Mouse (Mus musculus) limb, embryonic 11.5 days (tissue): ENCODE results near the gene Rbm10. TPM values are rescaled to one million over a fixed set of nuclear protein-coding genes. Genes with fewer than 3 reads are reported as not detected.

Source experiments
- ATAC-seq: fragments of 200-750 bp; cut with Nextera tagmentation; 2 replicates; pipeline ENCODE4 v1.8.0; 2017; ENCODE audit warnings: low read depth; ENCODE audit not compliant: insufficient number of reproducible peaks, low FRiP score, low TSS enrichment
- DNase-seq: peaks from one replicate; pipeline ENCODE4 v3.0.0-alpha.2; 2015; ENCODE audit warnings: low spot score
- H3K27ac ChIP-seq: fragments of 300-500 bp; sonication (generic); replicated peaks from 2 replicates; pipeline ENCODE4 v1.5.1; 2014; ENCODE audit warnings: low read depth, mild to moderate bottlenecking, low read length
- H3K27me3 ChIP-seq: fragments of 300-500 bp; sonication (generic); 2 replicates; pipeline ENCODE4 v1.6.1; 2014; ENCODE audit warnings: mild to moderate bottlenecking, low read length, mixed read lengths; ENCODE audit not compliant: control insufficient read depth, insufficient read depth
- H3K36me3 ChIP-seq: fragments of 300-500 bp; sonication (generic); 2 replicates; pipeline ENCODE4 v1.6.1; 2014; ENCODE audit warnings: mild to moderate bottlenecking, low read length, moderate library complexity, mixed read lengths; ENCODE audit not compliant: control insufficient read depth, insufficient read depth
- H3K4me1 ChIP-seq: fragments of 300-500 bp; sonication (generic); 2 replicates; pipeline ENCODE4 v1.6.1; 2014; ENCODE audit warnings: low read length, mixed read lengths; ENCODE audit not compliant: control insufficient read depth, insufficient read depth
- H3K4me2 ChIP-seq: fragments of 300-500 bp; sonication (generic); 2 replicates; pipeline ENCODE4 v1.6.1; 2014; ENCODE audit warnings: low read depth, mild to moderate bottlenecking, moderate library complexity; ENCODE audit not compliant: severe bottlenecking
- H3K4me3 ChIP-seq: fragments of 300-500 bp; sonication (generic); 2 replicates; pipeline ENCODE4 v1.5.1; 2014; ENCODE audit warnings: low read depth, low read length
- H3K9ac ChIP-seq: fragments of 300-500 bp; sonication (generic); 2 replicates; pipeline ENCODE4 v1.6.1; 2014; ENCODE audit warnings: mild to moderate bottlenecking, low read length
- H3K9me3 ChIP-seq: fragments of 300-500 bp; sonication (generic); 2 replicates; pipeline ENCODE4 v1.6.1; 2016; ENCODE audit warnings: low read length; ENCODE audit not compliant: control insufficient read depth
- WGBS: fragments of 180-500 bp; shearing (Covaris S2); extraction: QIAGEN DNeasy Blood & Tissue Kit; methylation state at CpG from one replicate; pipeline ENCODE4 v1.1.7; 2014; 5-methylcytosine and 5-hydroxymethylcytosine counted together
- polyA plus RNA-seq: library from polyadenylated mRNA; unstranded; fragments of >200 nt; fragmentation: Nextera tagmentation; extraction: Ambion mirVana; gene quantifications from 2 replicates; pipeline ENCODE4 v1.2.1, GENCODE M21; 2014

Rbm10 gene
- polyA plus RNA-seq, 1 experiment from 2014 or later: 80.1 TPM

- peak within 1 kb of the TSS; percentile 53 for H3K4me2 ChIP-seq
- peak within 1 kb of the TSS; percentile 95 for H3K27ac ChIP-seq
- no peaks in the 10 kb centered on the region for H3K36me3 ChIP-seq
- H3K27me3 ChIP-seq: no peaks in the 10 kb centered on the region
- H3K4me3 ChIP-seq: peak within 1 kb of the TSS; percentile 48
- ATAC-seq: peak; percentile 94
- no peaks in the 10 kb centered on the region for H3K4me1 ChIP-seq
- H3K9me3 ChIP-seq: no peaks in the 10 kb centered on the region
- peak within 1 kb of the TSS; percentile 81 for H3K9ac ChIP-seq
- 20% methylated on average over 16 of the region's 16 CpGs for WGBS
- peak; percentile 80 for DNase-seq
Measured at GRCm38 (mm10) chrX:20687519-20688067, 70.3 kb downstream of the Rbm10 start, which contains the start of gene Cdk16. Cdk16 (plus strand) TSS chrX:20687954.

DNA sequence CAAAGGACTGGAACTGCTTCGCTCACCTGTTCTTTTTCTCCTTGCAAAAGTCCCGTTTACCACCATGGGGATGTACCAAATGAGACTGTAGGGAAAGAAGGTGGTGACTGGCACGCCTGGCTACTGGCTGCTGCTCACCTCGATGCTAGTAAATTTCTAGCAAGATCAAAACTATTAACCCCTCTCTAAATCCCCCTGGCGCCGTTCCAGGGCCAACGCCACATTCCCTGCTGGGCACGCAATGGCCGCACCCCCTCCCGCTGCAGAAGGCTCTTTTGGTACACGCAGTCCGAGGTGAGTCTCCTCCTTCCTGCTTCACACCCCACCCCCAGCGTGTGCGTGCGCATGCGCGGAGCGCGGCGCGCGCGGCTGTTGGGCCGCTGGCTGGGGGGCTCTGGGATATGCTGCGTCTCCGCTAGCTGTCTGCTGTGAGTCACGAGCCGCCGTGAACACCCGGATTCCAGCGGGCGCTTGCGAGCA lies 70.8 kb downstream of the Rbm10 start:
- ATAC-seq (peak; percentile 87), DNase-seq (peak; percentile 80)
- Histone ChIP-seq H3K27ac (peak overlapping the region; percentile 95), H3K4me1 (no peaks in the 10 kb centered on the region), H3K4me3 (peak overlapping the region; percentile 48), H3K4me2 (peak overlapping the region; percentile 53), H3K27me3 (no peaks in the 10 kb centered on the region), H3K9ac (peak overlapping the region; percentile 81), H3K9me3 (no peaks in the 10 kb centered on the region), H3K36me3 (no peaks in the 10 kb centered on the region)
- WGBS: 18% methylated on average over 33 of the region's 33 CpGs

DNA sequence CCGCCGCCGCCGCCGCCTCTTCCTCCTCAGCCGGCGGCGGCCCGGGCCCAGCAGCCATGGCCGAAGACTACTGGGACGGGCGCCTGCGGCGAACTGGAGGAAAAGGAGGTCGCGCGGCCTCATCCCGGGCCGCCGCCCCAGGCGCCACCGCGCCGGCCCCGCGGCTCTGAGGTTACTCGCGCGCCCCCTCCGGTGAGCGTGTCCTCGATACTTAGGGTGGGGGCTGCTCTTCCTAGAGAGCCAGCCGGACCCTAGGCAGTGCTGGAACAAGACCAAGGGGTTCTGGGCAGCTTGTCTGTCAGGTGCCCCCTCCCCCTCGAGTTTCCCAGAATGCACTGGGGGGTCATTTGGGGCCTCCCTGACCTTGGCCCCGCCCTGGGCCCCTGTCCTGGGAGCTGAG lies 71.3 kb downstream of the Rbm10 start:
- Histone ChIP-seq H3K9me3 (no peaks in the 10 kb centered on the region), H3K27me3 (no peaks in the 10 kb centered on the region), H3K4me2 (peak overlapping the region; percentile 53), H3K9ac (peak overlapping the region; percentile 81), H3K36me3 (no peaks in the 10 kb centered on the region), H3K4me1 (no peaks in the 10 kb centered on the region), H3K4me3 (peak overlapping the region; percentile 48), H3K27ac (peak overlapping the region; percentile 95)
- 10% methylated on average over 21 of the region's 35 CpGs for WGBS
- DNase-seq (peak; percentile 70), ATAC-seq (peak; percentile 70)

- Histone ChIP-seq H3K4me1 (no peaks in the 10 kb centered on the region), H3K27me3 (no peaks in the 10 kb centered on the region), H3K27ac (no peak overlapping the region), H3K9me3 (no peaks in the 10 kb centered on the region), H3K9ac (no peak overlapping the region), H3K4me3 (no peak overlapping the region), H3K36me3 (0 out of 2 replicates have a peak, but pooled peaks cover 4% of the 10 kb centered on the region), H3K4me2 (no peak overlapping the region)
- ATAC-seq (no peak), DNase-seq (no peak)
- WGBS: 82% methylated on average over 3 of the region's 3 CpGs
Measured at GRCm38 (mm10) chrX:20691566-20691965, 74.3 kb downstream of the Rbm10 start.

DNA sequence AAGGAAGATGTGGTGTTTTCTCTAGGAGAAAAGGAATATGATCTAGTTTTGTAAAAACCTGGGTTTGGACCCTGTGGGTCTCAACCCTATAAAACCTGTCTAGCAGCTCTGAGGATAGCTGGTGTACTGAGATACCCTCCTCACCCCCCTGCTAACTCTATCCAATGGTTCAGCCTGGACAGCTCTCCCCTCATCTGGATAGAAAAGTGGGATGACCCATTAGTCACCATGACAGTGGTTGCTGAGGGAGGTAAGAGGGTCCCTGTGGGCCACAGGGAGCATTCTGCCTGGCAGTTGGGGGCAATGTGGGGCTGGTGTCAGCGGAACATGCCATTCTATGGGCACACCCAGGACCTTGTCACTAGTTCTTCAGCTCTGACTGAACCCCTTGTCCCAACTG lies 75.3 kb downstream of the Rbm10 start:
- no peak for ATAC-seq
- Histone ChIP-seq H3K27me3 (no peaks in the 10 kb centered on the region), H3K4me1 (no peaks in the 10 kb centered on the region), H3K9ac (no peak overlapping the region), H3K27ac (no peak overlapping the region), H3K36me3 (peaks cover 4% of the 10 kb centered on the region; the same call in 1 of the 2 replicates), H3K4me3 (no peak overlapping the region), H3K4me2 (no peak overlapping the region), H3K9me3 (no peaks in the 10 kb centered on the region)
- 83% methylated on average over 1 of the region's 1 CpGs for WGBS
- no peak for DNase-seq

DNA sequence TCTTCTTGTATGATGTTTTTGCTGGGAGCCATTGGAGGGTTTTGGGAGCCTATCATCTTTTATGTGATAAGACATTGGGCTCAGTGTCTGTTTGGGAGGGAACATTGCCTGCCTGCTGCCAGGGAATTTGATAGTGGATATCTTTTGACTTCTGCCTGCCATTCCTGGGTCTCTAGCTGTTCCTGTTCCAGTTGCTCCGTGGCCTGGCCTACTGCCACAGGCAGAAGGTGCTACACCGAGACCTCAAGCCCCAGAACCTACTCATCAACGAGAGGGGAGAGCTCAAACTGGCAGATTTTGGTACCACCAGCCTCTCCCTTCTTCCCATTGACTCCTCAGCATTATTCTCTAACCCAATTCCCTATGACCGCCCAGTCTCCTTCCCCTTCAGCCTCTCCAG lies 78.5 kb downstream of the Rbm10 start:
- Histone ChIP-seq H3K27me3 (no peaks in the 10 kb centered on the region), H3K4me1 (no peaks in the 10 kb centered on the region), H3K4me2 (no peak overlapping the region), H3K9ac (no peak overlapping the region), H3K9me3 (no peaks in the 10 kb centered on the region), H3K4me3 (no peak overlapping the region), H3K36me3 (peaks cover 4% of the 10 kb centered on the region; the same call in 1 of the 2 replicates), H3K27ac (no peak overlapping the region)
- WGBS: 86% methylated on average over 4 of the region's 4 CpGs
- DNase-seq (no peak), ATAC-seq (no peak)

Other genes with a start within 250 kb of the Rbm10 start
- gene Jade3, start 191.8 kb upstream of the Rbm10 start, polyA plus RNA-seq: 12.4 TPM in 2 replicates
- 0.18 TPM in 1 of 2 replicates, not detected in the other for gene Rgn, start 67.7 kb upstream of the Rbm10 start, polyA plus RNA-seq
- 189 and 200 TPM in 2 replicates for gene Ndufb11, start 116 bp downstream of the Rbm10 start, polyA plus RNA-seq
- gene Uba1, start 40.8 kb downstream of the Rbm10 start, polyA plus RNA-seq: 206 and 218 TPM in 2 replicates
- 97.3 and 106 TPM in 2 replicates for gene Cdk16, start 70.5 kb downstream of the Rbm10 start, polyA plus RNA-seq
- 49.6 and 51.0 TPM in 2 replicates for gene Usp11, start 86.4 kb downstream of the Rbm10 start, polyA plus RNA-seq
- gene Araf, start 180.3 kb downstream of the Rbm10 start, polyA plus RNA-seq: 69.8 and 75.0 TPM in 2 replicates